Comparison of ENCODE assay signal across 13 mouse cellular contexts in genomic region chr7:44724316-44724715, GRCm38 (mm10). TPM values are rescaled to one million over a fixed set of nuclear protein-coding genes. Genes with fewer than 3 reads are reported as not detected.
DNase-seq lines count a peak whose midpoint lies in the region; ATAC-seq and TF ChIP-seq lines count a peak whose summit lies in the region.
"Had no signal": no experiment of that assay in that cellular context is flagged by ENCODE, and none has a peak within 500 bp of the region (broad histone marks: within the 10 kb centered on the region; RNA-seq: fewer than 3 reads in every experiment).

No protein-coding gene starts in this region.

- H3K4me3 ChIP-seq in limb, embryonic 14.5 days (replicated peaks; ENCODE audit: low read length) = no peak overlapping the region
- H3K4me3 ChIP-seq in limb, embryonic 10.5 days = no peak overlapping the region
- H3K4me3 ChIP-seq in bone marrow, adult 2 months (replicated peaks; ENCODE audit: control insufficient read depth, low read depth, low read length) = no peak overlapping the region
- H3K4me3 ChIP-seq: heart, embryonic 13.5 days; midbrain, embryonic 12.5 days had no signal

- H3K4me1 ChIP-seq in limb, embryonic 14.5 days (ENCODE audit: control insufficient read depth, insufficient read depth, low read length) = no peaks in the 10 kb centered on the region
- H3K4me1 ChIP-seq in limb, embryonic 10.5 days = no peaks in the 10 kb centered on the region
- no peaks in the 10 kb centered on the region for H3K4me1 ChIP-seq in bone marrow, adult 2 months (ENCODE audit: control insufficient read depth, insufficient read depth, low read length)
- H3K4me1 ChIP-seq: heart, embryonic 13.5 days; midbrain, embryonic 12.5 days had no signal

- no peaks in the 10 kb centered on the region for H3K9me3 ChIP-seq in limb, embryonic 14.5 days (ENCODE audit: control insufficient read depth, low read length)
- H3K9me3 ChIP-seq in limb, embryonic 10.5 days (replicated peaks) = no peaks in the 10 kb centered on the region
- H3K9me3 ChIP-seq: G1E; midbrain, embryonic 12.5 days had no signal

- no peaks in the 10 kb centered on the region for H3K36me3 ChIP-seq in limb, embryonic 14.5 days (ENCODE audit: control insufficient read depth, insufficient read depth, low read length)
- no peaks in the 10 kb centered on the region for H3K36me3 ChIP-seq in limb, embryonic 10.5 days
- H3K36me3 ChIP-seq: G1E; heart, embryonic 13.5 days; midbrain, embryonic 12.5 days had no signal

- DNase-seq in cerebellum, postnatal 14 days = peak; percentile 23 to 46
- no peak for DNase-seq in cerebellum, postnatal 4 days (ENCODE audit: low spot score in 2 of 2)
- peak; percentile 38 for DNase-seq in limb, embryonic 14.5 days (ENCODE audit: low spot score)
- no peak for DNase-seq in limb, embryonic 10.5 days (ENCODE audit: low spot score)
- peak; percentile 50 for DNase-seq in 3T3-L1 (ENCODE audit: low read depth, low spot score)
- no peak for DNase-seq in frontal cortex, postnatal 10 days (ENCODE audit: low spot score in 2 of 2)
- no peak for DNase-seq in urinary bladder, postnatal 36 days (ENCODE audit: low spot score in 2 of 2)
- DNase-seq: cerebellum, adult 9-11 months had no signal

- H3K27ac ChIP-seq in limb, embryonic 14.5 days (replicated peaks; ENCODE audit: low read depth, low read length) = no peak overlapping the region
- H3K27ac ChIP-seq in limb, embryonic 10.5 days = no peak overlapping the region
- H3K27ac ChIP-seq in bone marrow, adult 2 months (ENCODE audit: control insufficient read depth, insufficient read depth, low read depth, low read length, poor library complexity) = no peak overlapping the region
- H3K27ac ChIP-seq: heart, embryonic 13.5 days; midbrain, embryonic 12.5 days had no signal

- no peak overlapping the region for H3K9ac ChIP-seq in limb, embryonic 14.5 days (ENCODE audit: low read depth, low read length, severe bottlenecking)
- H3K9ac ChIP-seq: heart, embryonic 13.5 days; midbrain, embryonic 12.5 days had no signal

- H3K4me2 ChIP-seq in limb, embryonic 14.5 days (replicated peaks; ENCODE audit: low read depth, low read length, severe bottlenecking) = no peak overlapping the region
- H3K4me2 ChIP-seq: heart, embryonic 13.5 days; midbrain, embryonic 12.5 days had no signal

- no peak for ATAC-seq in limb, embryonic 14.5 days (ENCODE audit: low FRiP score, low read depth)

- TF ChIP-seq POLR2A in limb, embryonic 14.5 days (IDR thresholded peaks at IDR 0.05; ENCODE audit: borderline replicate concordance, extremely low read depth, insufficient read depth, insufficient read length) = no peak
- TF ChIP-seq POLR2A in bone marrow, adult 2 months (IDR thresholded peaks at IDR 0.05; ENCODE audit: borderline replicate concordance, control insufficient read depth, low read depth, low read length) = no peak

- peak; percentile 19; the same call in 1 of the 2 replicates for TF ChIP-seq CTCF in bone marrow, adult 2 months (IDR thresholded peaks at IDR 0.05; ENCODE audit: control insufficient read depth, insufficient read depth, low read length)

- no peaks in the 10 kb centered on the region for H3K27me3 ChIP-seq in limb, embryonic 14.5 days (ENCODE audit: control insufficient read depth, insufficient read depth, low read length)
- H3K27me3 ChIP-seq in limb, embryonic 10.5 days (ENCODE audit: low read depth, poor library complexity, severe bottlenecking) = no peaks in the 10 kb centered on the region
- H3K27me3 ChIP-seq: midbrain, embryonic 12.5 days had no signal

- WGBS in limb, embryonic 14.5 days = 19% methylated on average over 7 of the region's 7 CpGs
- WGBS in limb, embryonic 10.5 days = 33% methylated on average over 7 of the region's 7 CpGs
- 20% methylated on average over 7 of the region's 7 CpGs for whole genome bisulfite sequencing in bone marrow, adult 2 months

RNA-seq across cellular contexts. Expression of gene Izumo2, which starts 15.8 kb away (rescaled TPM):
- polyA plus RNA-seq in limb, embryonic 14.5 days (2012; rRNA removed) = not detected in 2 replicates
- polyA plus RNA-seq in limb, embryonic 14.5 days (2014; fragmentation: Nextera tagmentation; extraction: Ambion mirVana) = not detected in 2 replicates
- polyA plus RNA-seq in limb, embryonic 10.5 days (2016; fragmentation: Nextera tagmentation; extraction: Ambion mirVana) = not detected in 2 replicates
- polyA plus RNA-seq in bone marrow, adult 2 months (2011; ENCODE audit: insufficient read depth, insufficient read length, low replicate concordance, missing spikeins) = not detected in 2 replicates
- polyA plus RNA-seq: G1E; heart, embryonic 13.5 days; midbrain, embryonic 12.5 days; stomach, embryonic 16.5 days had no signal

RNA-seq across cellular contexts. Expression of gene Vrk3, which starts 23.9 kb away (rescaled TPM):
- polyA plus RNA-seq in limb, embryonic 14.5 days (2012; rRNA removed) = 39.9 and 44.6 TPM in 2 replicates
- polyA plus RNA-seq in limb, embryonic 14.5 days (2014; fragmentation: Nextera tagmentation; extraction: Ambion mirVana) = 28.8 and 30.9 TPM in 2 replicates
- 37.7 and 38.1 TPM in 2 replicates for polyA plus RNA-seq in limb, embryonic 10.5 days (2016; fragmentation: Nextera tagmentation; extraction: Ambion mirVana)
- polyA plus RNA-seq in bone marrow, adult 2 months (2011; ENCODE audit: insufficient read depth, insufficient read length, low replicate concordance, missing spikeins) = 21.6 and 33.6 TPM in 2 replicates

RNA-seq across cellular contexts. Expression of gene Zfp473, which starts 26.5 kb away (rescaled TPM):
- polyA plus RNA-seq in limb, embryonic 14.5 days (2012; rRNA removed) = 1.1 and 1.6 TPM in 2 replicates
- 1.4 and 1.7 TPM in 2 replicates for polyA plus RNA-seq in limb, embryonic 14.5 days (2014; fragmentation: Nextera tagmentation; extraction: Ambion mirVana)
- 2.6 and 3.1 TPM in 2 replicates for polyA plus RNA-seq in limb, embryonic 10.5 days (2016; fragmentation: Nextera tagmentation; extraction: Ambion mirVana)
- 0.99 and 2.3 TPM in 2 replicates for polyA plus RNA-seq in bone marrow, adult 2 months (2011; ENCODE audit: insufficient read depth, insufficient read length, low replicate concordance, missing spikeins)

RNA-seq across cellular contexts. Expression of gene Myh14, which starts 53.7 kb away (rescaled TPM):
- 1.7 and 2.5 TPM in 2 replicates for polyA plus RNA-seq in limb, embryonic 14.5 days (2012; rRNA removed)
- 3.7 and 4.8 TPM in 2 replicates for polyA plus RNA-seq in limb, embryonic 14.5 days (2014; fragmentation: Nextera tagmentation; extraction: Ambion mirVana)
- polyA plus RNA-seq in limb, embryonic 10.5 days (2016; fragmentation: Nextera tagmentation; extraction: Ambion mirVana) = 0.63 and 1.8 TPM in 2 replicates
- polyA plus RNA-seq in bone marrow, adult 2 months (2011; ENCODE audit: insufficient read depth, insufficient read length, low replicate concordance, missing spikeins) = 0.41 TPM in 1 of 2 replicates, not detected in the other
- polyA plus RNA-seq: G1E had no signal

Comparison
In these comparisons a context has a peak if more than half of its experiments do, and no peak if none do; other contexts are left out.
1. DNase-seq: peak in cerebellum, postnatal 14 days (2 of 2), limb, embryonic 14.5 days (single experiment) and 3T3-L1 (single experiment); none in cerebellum, postnatal 4 days (0 of 2), limb, embryonic 10.5 days (single experiment), frontal cortex, postnatal 10 days (0 of 2) and urinary bladder, postnatal 36 days (0 of 2).